Mouse (Mus musculus) C2C12 (cell line): ENCODE results near the gene Ipcef1.

Experiments
- CEBPB ChIP-seq: IDR thresholded peaks from one replicate; pipeline ENCODE4 v1.6.1; 2011; ENCODE audit warnings: low read depth, mild to moderate bottlenecking, control low read depth, moderate library complexity
- CTCF ChIP-seq: IDR thresholded peaks from one replicate; pipeline ENCODE4 v1.5.1; 2011; ENCODE audit not compliant: control insufficient read depth, insufficient read depth, insufficient read length
- MAX ChIP-seq: IDR thresholded peaks from one replicate; pipeline ENCODE4 v1.6.1; 2011; ENCODE audit warnings: mild to moderate bottlenecking, control low read depth

GRCm38 (mm10) chr10:6996895-6997294 lies 55.4 kb downstream of the Ipcef1 start:
- no peak for TF ChIP-seq CTCF
- no peak for TF ChIP-seq MAX
- no peak for TF ChIP-seq CEBPB
